ENCODE assay signal across 19 mouse cellular contexts in genomic region chr19:53538024-53538423, GRCm38 (mm10). TPM values are rescaled to one million over a fixed set of nuclear protein-coding genes. Genes with fewer than 3 reads are reported as not detected.
DNase-seq lines count a peak whose midpoint lies in the region; ATAC-seq and TF ChIP-seq lines count a peak whose summit lies in the region.
"Had no signal": no experiment of that assay in that cellular context is flagged by ENCODE, and none has a peak within 500 bp of the region (broad histone marks: within the 10 kb centered on the region; RNA-seq: fewer than 3 reads in every experiment).

No protein-coding gene starts in this region.

- TF ChIP-seq POLR2A in cerebellum, adult 2 months (IDR thresholded peaks at IDR 0.05; ENCODE audit: borderline replicate concordance, insufficient read depth, low read length) = no peak

- no peak overlapping the region for H3K4me3 ChIP-seq in cerebellum, adult 2 months (replicated peaks; ENCODE audit: insufficient read depth, low read depth, low read length)
- no peak overlapping the region for H3K4me3 ChIP-seq in heart, embryonic 12.5 days
- H3K4me3 ChIP-seq: embryonic facial prominence, embryonic 12.5 days; forebrain, embryonic 15.5 days; heart, embryonic 10.5 days; heart, embryonic 15.5 days; hindbrain, embryonic 10.5 days had no signal

- TF ChIP-seq CTCF in cerebellum, adult 2 months (IDR thresholded peaks at IDR 0.05; ENCODE audit: borderline replicate concordance, insufficient read depth, low read depth, low read length) = no peak

- H3K36me3 ChIP-seq in heart, embryonic 12.5 days = peaks cover 72% of the 10 kb centered on the region
- H3K36me3 ChIP-seq: forebrain, embryonic 15.5 days; G1E had no signal

- H3K9me3 ChIP-seq in heart, embryonic 12.5 days (replicated peaks) = no peaks in the 10 kb centered on the region
- H3K9me3 ChIP-seq: embryonic facial prominence, embryonic 12.5 days; forebrain, embryonic 15.5 days; G1E; heart, embryonic 10.5 days; heart, embryonic 15.5 days; hindbrain, embryonic 10.5 days had no signal

- intact Hi-C loops in heart, postnatal 10 days (cut with DNase I) = no loop called here

- H3K4me1 ChIP-seq in cerebellum, adult 2 months (ENCODE audit: control insufficient read depth, insufficient read depth, low read length) = peaks cover 56% of the 10 kb centered on the region
- peaks cover 16% of the 10 kb centered on the region for H3K4me1 ChIP-seq in heart, embryonic 12.5 days (replicated peaks)
- H3K4me1 ChIP-seq: embryonic facial prominence, embryonic 12.5 days; forebrain, embryonic 15.5 days; hindbrain, embryonic 10.5 days had no signal

- H3K27me3 ChIP-seq in cerebellum, adult 2 months (ENCODE audit: control insufficient read depth, insufficient read depth, low read length) = no peaks in the 10 kb centered on the region
- no peaks in the 10 kb centered on the region for H3K27me3 ChIP-seq in heart, embryonic 12.5 days (replicated peaks)
- H3K27me3 ChIP-seq: embryonic facial prominence, embryonic 12.5 days; forebrain, embryonic 15.5 days; heart, embryonic 15.5 days had no signal

- peak; percentile 43 to 55 for DNase-seq in cerebellum, adult 2 months
- DNase-seq in cerebellum, postnatal 14 days = no peak
- no peak for DNase-seq in heart, postnatal 10 days
- DNase-seq in right cerebral cortex, adult 18-20 months = peak; percentile 58
- no peak for DNase-seq in right cerebral cortex, postnatal 10 days (ENCODE audit: low spot score in 2 of 2)
- peak; percentile 60 for DNase-seq in telencephalon, adult 2 months (ENCODE audit: low read depth, low spot score)
- DNase-seq: adrenal gland, adult 8-10 months; adrenal gland, postnatal 36 days; B cell, adult 2 months; gastrocnemius, postnatal 10 days; heart, adult 18-20 months had no signal

- 12% methylated on average over 11 of the region's 11 CpGs for WGBS in cerebellum, adult 2 months
- WGBS in heart, embryonic 12.5 days = 65% methylated on average over 11 of the region's 11 CpGs

- H3K4me2 ChIP-seq in heart, embryonic 12.5 days = no peak overlapping the region
- H3K4me2 ChIP-seq: embryonic facial prominence, embryonic 12.5 days; forebrain, embryonic 15.5 days; heart, embryonic 15.5 days; hindbrain, embryonic 14.5 days had no signal

- H3K27ac ChIP-seq in cerebellum, adult 2 months (ENCODE audit: insufficient read depth, low read length) = peak overlapping the region; percentile 54
- no peak overlapping the region for H3K27ac ChIP-seq in heart, embryonic 12.5 days (ENCODE audit: poor library complexity, severe bottlenecking)
- H3K27ac ChIP-seq: embryonic facial prominence, embryonic 12.5 days; forebrain, embryonic 15.5 days; heart, embryonic 10.5 days; heart, embryonic 15.5 days; hindbrain, embryonic 10.5 days; hindbrain, embryonic 14.5 days had no signal

- H3K9ac ChIP-seq in heart, embryonic 12.5 days = 0 out of 2 replicates have a peak overlapping the region, but pooled peaks have one; percentile 4
- H3K9ac ChIP-seq: embryonic facial prominence, embryonic 12.5 days; forebrain, embryonic 15.5 days; heart, embryonic 15.5 days; hindbrain, embryonic 14.5 days had no signal

- no peak for ATAC-seq in heart, embryonic 12.5 days (ENCODE audit: insufficient number of reproducible peaks, low FRiP score)
- ATAC-seq: forebrain, embryonic 15.5 days had no signal

RNA-seq across cellular contexts. Expression of gene Dusp5, which starts 9.1 kb away (rescaled TPM):
- polyA plus RNA-seq in cerebellum, adult 2 months (2012; rRNA removed) = 80.4 and 87.9 TPM in 2 replicates
- 12.4 and 14.3 TPM in 2 replicates for polyA plus RNA-seq in heart, embryonic 12.5 days (2016; fragmentation: Nextera tagmentation; extraction: Ambion mirVana)
- total RNA-seq in heart, postnatal 10 days (2021) = 10 to 100 TPM; 10.3 to 14.2 TPM

RNA-seq across cellular contexts. Expression of gene Nutf2-ps1, which starts 50.8 kb away (rescaled TPM):
- polyA plus RNA-seq in cerebellum, adult 2 months (2012; rRNA removed) = 17.0 and 17.3 TPM in 2 replicates
- 314 and 321 TPM in 2 replicates for polyA plus RNA-seq in heart, embryonic 12.5 days (2016; fragmentation: Nextera tagmentation; extraction: Ambion mirVana)
- 100 to 1,000 TPM in 1 of 2 experiments, 10 to 100 TPM in 1; 81.9 to 104 TPM for total RNA-seq in heart, postnatal 10 days (2021)

Comparison
In these comparisons a context has a peak if more than half of its experiments do, and no peak if none do; other contexts are left out.
1. DNase-seq: peak in cerebellum, adult 2 months (2 of 2), right cerebral cortex, adult 18-20 months (single experiment) and telencephalon, adult 2 months (single experiment); none in cerebellum, postnatal 14 days (0 of 2), heart, postnatal 10 days (0 of 2) and right cerebral cortex, postnatal 10 days (0 of 2).
2. RNA of gene Nutf2-ps1, which starts 50.8 kb away (polyA plus RNA-seq): 314 to 321 TPM in heart, embryonic 12.5 days; 17.0 to 17.3 TPM in cerebellum, adult 2 months; every median in the first group is over 10 times any median in the second.